ENCODE assay signal across 11 mouse cellular contexts in the genomic region with DNA sequence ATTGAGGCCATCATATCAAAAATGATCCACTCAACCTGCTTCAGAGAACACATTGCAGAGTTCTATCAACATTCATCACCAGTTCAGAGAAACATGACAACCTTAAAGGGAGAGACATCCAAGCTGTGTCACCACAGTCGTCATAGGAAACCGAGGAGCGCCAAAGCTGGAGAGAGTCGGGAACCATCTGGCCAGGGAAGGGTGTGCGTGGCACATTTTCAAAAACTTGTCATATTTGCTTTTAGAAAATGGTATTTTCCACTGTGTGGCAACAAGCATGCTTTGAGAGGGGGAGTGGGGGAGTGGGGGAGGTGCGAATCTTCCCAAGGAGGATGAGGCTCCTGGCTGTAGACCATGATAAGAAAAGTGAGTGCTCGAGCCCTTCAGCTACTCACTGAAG.
A peak's percentile ranks its signal among the peaks of the same experiment; 100 is the strongest.
DNase-seq lines count a peak whose midpoint lies in the region; ATAC-seq and TF ChIP-seq lines count a peak whose summit lies in the region.
"Had no signal": no experiment of that assay in that cellular context is flagged by ENCODE, and none has a peak within 500 bp of the region (broad histone marks: within the 10 kb centered on the region; RNA-seq: fewer than 3 reads in every experiment).

No protein-coding gene starts in this region.

- H3K36me3 ChIP-seq in liver, embryonic 14.5 days (replicated peaks; ENCODE audit: control insufficient read depth, insufficient read depth, low read depth): no peaks in the 10 kb centered on the region
- peaks cover 12% of the 10 kb centered on the region for H3K36me3 ChIP-seq in hindbrain, embryonic 16.5 days (ENCODE audit: control insufficient read depth, insufficient read depth, low read length)
- H3K36me3 ChIP-seq: limb, embryonic 15.5 days had no signal

- 30% methylated on average over 7 of the region's 7 CpGs for WGBS in liver, embryonic 14.5 days (ENCODE audit: insufficient replicate concordance)
- 69% methylated on average over 7 of the region's 7 CpGs for WGBS in hindbrain, embryonic 16.5 days

- H3K27ac ChIP-seq in liver, embryonic 14.5 days: no peak overlapping the region
- no peak overlapping the region for H3K27ac ChIP-seq in hindbrain, embryonic 16.5 days (ENCODE audit: low read depth, low read length)
- H3K27ac ChIP-seq: hindbrain, embryonic 13.5 days; limb, embryonic 15.5 days had no signal

- DNase-seq in cerebellum, adult 18-20 months: peak; percentile 25
- no peak for DNase-seq in cerebellum, adult 8-10 months
- peak; percentile 29 for DNase-seq in retina, postnatal 1 day
- no peak for DNase-seq in retina, embryonic 14.5 days (ENCODE audit: low spot score)
- DNase-seq in liver, embryonic 14.5 days (ENCODE audit: low read depth in 3 of 3, low spot score in 3 of 3): no peak
- DNase-seq in telencephalon, adult 2 months (ENCODE audit: low read depth, low spot score): peak; percentile 81
- DNase-seq in adrenal gland, adult 2 months: no peak

- no peak for TF ChIP-seq CTCF in liver, embryonic 14.5 days (IDR thresholded peaks at IDR 0.05; ENCODE audit: low read depth)

- no peaks in the 10 kb centered on the region for H3K9me3 ChIP-seq in liver, embryonic 14.5 days (ENCODE audit: control insufficient read depth, low read length)
- H3K9me3 ChIP-seq in hindbrain, embryonic 16.5 days (ENCODE audit: control insufficient read depth, low read length): peaks cover 3% of the 10 kb centered on the region; the same call in 1 of the 2 replicates
- H3K9me3 ChIP-seq: limb, embryonic 15.5 days had no signal

- H3K4me3 ChIP-seq in liver, embryonic 14.5 days (ENCODE audit: insufficient read depth in 1 of 2, low read depth in 2 of 2, low read length in 2 of 2): no peak overlapping the region
- H3K4me3 ChIP-seq in hindbrain, embryonic 16.5 days (ENCODE audit: low read length): no peak overlapping the region
- H3K4me3 ChIP-seq: hindbrain, embryonic 13.5 days; limb, embryonic 15.5 days; myocyte had no signal

- no peak overlapping the region for H3K4me2 ChIP-seq in liver, embryonic 14.5 days (ENCODE audit: low read depth)
- H3K4me2 ChIP-seq in hindbrain, embryonic 16.5 days (ENCODE audit: low read length): no peak overlapping the region
- H3K4me2 ChIP-seq: hindbrain, embryonic 13.5 days; limb, embryonic 15.5 days had no signal

- H3K4me1 ChIP-seq in liver, embryonic 14.5 days (replicated peaks; ENCODE audit: control insufficient read depth in 2 of 2, insufficient read depth in 2 of 2, low read length in 1 of 2): peaks cover 0 to 2% of the 10 kb centered on the region in 2 experiments; a peak in 1 of 4 replicates
- peaks cover 6% of the 10 kb centered on the region; the same call in 1 of the 2 replicates for H3K4me1 ChIP-seq in hindbrain, embryonic 16.5 days (ENCODE audit: control insufficient read depth, insufficient read depth, low read depth, low read length)
- H3K4me1 ChIP-seq: limb, embryonic 15.5 days had no signal

- ATAC-seq in liver, embryonic 14.5 days (ENCODE audit: insufficient read depth): peak; percentile 28; the same call in 1 of the 2 replicates
- no peak for ATAC-seq in hindbrain, embryonic 16.5 days

- H3K9ac ChIP-seq in liver, embryonic 14.5 days (replicated peaks): no peak overlapping the region
- no peak overlapping the region for H3K9ac ChIP-seq in hindbrain, embryonic 16.5 days (ENCODE audit: low read depth, low read length)
- H3K9ac ChIP-seq: hindbrain, embryonic 13.5 days; limb, embryonic 15.5 days had no signal

- no peak for TF ChIP-seq EP300 in liver, embryonic 14.5 days (IDR thresholded peaks at IDR 0.05; ENCODE audit: low read depth)

- no peaks in the 10 kb centered on the region for H3K27me3 ChIP-seq in liver, embryonic 14.5 days (ENCODE audit: control insufficient read depth, insufficient read depth, low read length)
- H3K27me3 ChIP-seq in hindbrain, embryonic 16.5 days (replicated peaks; ENCODE audit: control insufficient read depth, insufficient read depth, low read length): no peaks in the 10 kb centered on the region
- H3K27me3 ChIP-seq: hindbrain, embryonic 13.5 days; limb, embryonic 15.5 days had no signal

Comparison
In these comparisons a context has a peak if more than half of its experiments do, and no peak if none do; other contexts are left out.
1. DNase-seq: peak in cerebellum, adult 18-20 months (2 of 2), retina, postnatal 1 day (single experiment) and telencephalon, adult 2 months (single experiment); none in cerebellum, adult 8-10 months (single experiment), retina, embryonic 14.5 days (single experiment), liver, embryonic 14.5 days (0 of 3) and adrenal gland, adult 2 months (single experiment).